Mouse (Mus musculus) kidney, adult 2 months (tissue): ENCODE measurements around the gene Lhfpl2.

ENCODE experiments used
- CTCF ChIP-seq: fragments of 200-500 bp; conservative IDR thresholded peaks from 2 replicates; pipeline ENCODE4 v1.5.1; 2011; ENCODE audit warnings: low read depth, mild to moderate bottlenecking, control low read depth, low read length, moderate library complexity, mixed read lengths; ENCODE audit not compliant: insufficient read depth, insufficient read length
- POLR2A ChIP-seq: fragments of 200-500 bp; IDR thresholded peaks from one replicate; pipeline ENCODE4 v1.6.1; 2011; ENCODE audit warnings: low read depth, low read length, control low read depth

GRCm38 (mm10) chr13:94070308-94070619 is 12.7 kb downstream of the Lhfpl2 start:
- TF ChIP-seq CTCF, result no peak; the same call in 1 of the 2 replicates
- no peak for TF ChIP-seq POLR2A
